Mouse (Mus musculus) brain, adult 2 months (tissue): ENCODE measurements around the gene Cep89.

Experiments used
- DNase-seq: peaks from one replicate; pipeline ENCODE4 v3.0.0; 2011; ENCODE audit warnings: low read depth, low spot score

Cep89 gene

DNA sequence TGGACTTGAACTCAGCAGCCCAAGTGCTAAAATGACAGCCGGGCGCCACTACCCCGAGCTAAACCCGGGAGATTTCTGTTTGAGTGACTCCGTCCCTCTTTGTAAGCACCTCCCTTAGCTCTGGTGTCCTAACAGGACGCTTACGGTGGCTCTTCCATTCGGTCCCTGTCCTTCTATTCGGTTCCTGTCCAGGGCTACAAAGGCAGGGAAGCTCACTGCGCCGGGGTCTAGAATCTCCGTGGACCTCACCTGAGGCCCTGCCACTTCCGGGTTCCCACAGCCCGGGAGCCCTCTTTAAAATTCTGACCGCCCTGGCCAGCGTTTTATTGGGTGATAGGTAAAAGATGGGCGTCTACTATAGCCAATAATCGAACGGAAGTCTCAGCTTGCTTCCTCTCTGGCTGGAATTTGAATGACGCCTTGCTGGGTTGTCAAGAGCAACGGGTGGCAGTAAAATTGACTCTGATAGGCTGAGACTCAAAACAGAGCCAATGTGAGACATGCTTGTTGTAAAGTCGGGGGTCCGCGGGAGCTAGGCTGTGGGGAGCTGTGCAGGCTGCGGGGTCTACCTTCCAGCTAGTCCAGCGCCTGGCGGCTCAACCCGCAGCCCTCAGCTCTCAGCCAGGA lies at the start of gene Cep89, which contains the start of gene Faap24:
Gene Cep89, plus strand, starts transcription at position 494 of the 627 bp plus-strand sequence.
Gene Faap24, minus strand, starts transcription at position 295 of the 627 bp plus-strand sequence.
- peak; percentile 99 for DNase-seq

DNA sequence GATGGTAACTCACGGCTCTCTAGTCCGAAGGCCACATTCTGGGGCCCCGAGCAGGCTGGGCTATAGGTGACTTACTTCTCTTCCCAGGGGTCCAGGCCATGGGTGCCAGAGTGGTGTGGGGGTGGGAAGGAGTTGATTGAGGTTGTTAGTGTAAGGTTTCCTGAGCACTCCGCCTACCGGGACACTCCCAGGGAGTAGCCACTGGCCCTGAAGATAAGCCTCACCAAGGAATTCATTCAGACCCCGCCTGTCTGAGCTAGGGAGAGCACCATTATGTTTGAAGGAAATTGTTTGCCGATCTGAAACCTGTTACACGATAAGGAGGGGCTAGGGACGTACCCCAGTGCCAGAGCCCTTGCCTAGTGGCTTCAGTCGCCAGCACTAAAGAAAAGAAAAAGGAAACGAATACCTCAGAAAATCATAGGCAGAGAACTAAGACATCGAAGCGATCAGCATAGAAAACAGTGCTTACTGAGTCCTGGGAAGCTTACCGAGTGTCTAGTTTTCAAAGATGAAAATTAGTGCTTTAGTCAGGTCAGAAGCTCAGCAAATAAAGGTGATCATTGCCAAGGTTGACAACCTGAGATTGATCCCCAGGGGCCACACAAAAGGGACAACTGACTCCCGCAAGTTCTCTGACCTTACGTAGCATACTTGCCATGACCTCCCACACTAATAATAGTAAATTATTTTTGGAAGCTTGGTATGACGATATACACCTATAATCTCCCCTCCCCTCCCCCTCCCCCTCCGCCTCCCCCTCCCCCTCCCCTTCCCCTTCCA lies 48.7 kb upstream of the Cep89 start:
- DNase-seq = no peak

DNA sequence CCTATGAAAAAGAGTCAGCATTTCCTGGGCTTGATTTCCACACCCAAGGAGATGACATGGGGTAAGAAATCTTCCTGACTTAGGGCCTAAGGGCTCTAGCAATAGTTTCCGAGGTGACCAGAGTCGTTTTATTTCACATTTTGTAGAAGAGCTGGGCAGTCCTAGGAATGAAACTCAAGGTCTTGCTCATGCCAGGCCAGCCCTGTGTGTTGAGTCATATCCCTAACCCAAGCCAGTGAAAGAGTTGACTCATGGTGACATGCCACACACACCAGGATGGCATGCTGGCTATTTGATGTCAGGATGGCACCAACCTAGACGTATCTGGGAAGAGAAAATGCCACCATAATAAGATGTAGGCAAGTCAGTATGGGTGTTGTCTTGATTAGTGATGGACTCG lies 47.8 kb upstream of the Cep89 start:
- DNase-seq = no peak

DNA sequence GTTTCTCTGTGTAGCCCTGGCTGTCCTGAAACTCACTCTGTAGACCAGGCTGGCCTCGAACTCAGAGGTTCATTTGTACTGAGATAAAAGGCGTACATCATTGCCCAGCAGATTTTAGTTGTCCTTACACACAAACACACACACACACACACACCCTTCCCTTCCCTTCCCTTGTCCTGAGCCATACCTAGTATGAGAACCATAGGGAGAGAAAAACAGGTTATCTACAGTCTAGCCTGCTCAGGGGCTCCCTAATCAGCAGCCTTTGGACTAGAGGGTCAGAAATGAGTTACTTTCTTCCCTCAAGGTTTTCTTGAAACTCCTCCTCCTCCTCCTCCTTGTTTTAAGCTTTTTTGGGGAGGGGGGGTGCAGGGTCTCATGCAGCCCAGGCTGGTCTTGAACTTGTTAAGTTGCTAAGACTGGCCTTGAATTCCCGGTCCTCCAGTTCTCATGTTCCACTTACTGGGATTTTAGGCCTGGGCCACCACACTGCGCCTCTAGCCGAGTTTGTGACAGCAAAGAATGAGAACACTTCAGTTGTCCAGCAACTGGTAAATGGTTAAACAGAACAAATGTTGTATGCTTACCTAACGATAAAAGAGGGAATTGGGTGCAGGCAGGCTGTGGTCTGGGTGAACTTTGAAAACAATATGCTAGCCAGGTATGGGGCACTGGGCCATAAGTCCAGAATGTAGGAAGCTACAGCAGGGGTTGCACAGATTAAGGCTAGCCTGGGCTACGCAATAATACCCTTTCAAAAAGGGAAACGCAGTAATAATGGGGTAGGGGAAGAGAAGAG lies 46.8 kb upstream of the Cep89 start:
- DNase-seq = no peak

DNA sequence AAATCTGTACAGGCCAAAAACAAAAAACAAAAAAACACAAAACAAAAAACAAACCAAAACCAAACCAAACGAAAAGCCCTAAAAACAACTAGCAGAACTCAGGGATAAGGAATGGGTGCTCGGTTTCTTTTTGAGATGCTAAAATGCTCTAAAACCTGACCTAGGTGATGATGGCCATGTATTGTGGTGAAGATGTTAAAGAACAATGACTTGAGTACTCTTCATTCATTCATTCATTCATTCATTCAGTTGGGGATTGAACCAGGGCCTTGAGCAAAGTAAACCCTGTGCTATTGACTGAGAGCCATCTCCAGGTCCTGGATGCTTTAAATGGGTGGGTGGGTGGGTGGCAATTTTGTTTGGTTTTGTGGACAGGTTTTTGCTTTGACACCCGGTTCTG lies 45.7 kb upstream of the Cep89 start:
- DNase-seq = no peak

DNA sequence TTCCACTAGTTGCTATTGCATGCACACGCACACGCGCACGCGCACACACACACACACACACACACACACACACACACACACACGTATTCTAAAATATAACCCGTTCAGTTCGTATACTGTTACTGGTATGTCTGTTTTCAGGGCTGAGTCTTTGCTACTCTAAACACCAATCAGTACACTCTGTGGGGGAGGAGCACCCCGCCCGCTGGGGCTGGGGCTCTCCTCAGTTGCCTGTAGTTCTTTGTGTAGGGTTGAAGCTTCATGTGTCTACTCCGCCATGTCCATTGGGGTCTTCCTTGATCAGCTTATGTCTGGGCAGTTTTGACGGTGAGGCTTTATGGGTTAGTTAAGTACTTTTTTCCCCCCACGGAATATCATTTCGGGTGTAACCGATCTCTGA lies 43.5 kb upstream of the Cep89 start:
- DNase-seq = no peak

DNA sequence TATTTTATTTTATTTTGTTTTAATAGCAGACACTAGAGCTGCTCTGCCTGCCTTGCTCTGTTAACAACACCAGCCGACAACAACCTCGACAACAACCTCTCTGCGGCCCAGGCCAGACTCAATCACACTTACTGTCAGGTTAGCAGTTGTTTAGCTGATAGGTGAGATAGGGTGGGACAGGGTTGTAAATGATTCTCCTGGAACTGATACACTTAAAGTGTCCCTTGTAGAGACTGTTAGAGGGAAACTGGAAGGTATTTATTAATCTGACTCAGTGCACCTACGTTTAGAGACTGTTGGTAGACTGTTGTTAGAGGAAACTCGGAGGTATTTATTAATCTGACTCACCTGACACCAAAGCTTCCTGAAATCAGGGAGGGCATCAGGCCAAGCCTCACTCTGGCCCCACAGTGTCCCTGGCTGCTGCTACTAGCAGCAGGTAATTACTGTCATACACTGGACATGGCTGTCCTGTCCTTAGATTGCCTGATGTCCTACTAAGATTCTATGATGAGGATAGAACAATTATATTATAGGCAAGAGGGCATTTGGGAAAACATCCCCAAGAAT lies 41.4 kb upstream of the Cep89 start:
- DNase-seq = no peak

DNA sequence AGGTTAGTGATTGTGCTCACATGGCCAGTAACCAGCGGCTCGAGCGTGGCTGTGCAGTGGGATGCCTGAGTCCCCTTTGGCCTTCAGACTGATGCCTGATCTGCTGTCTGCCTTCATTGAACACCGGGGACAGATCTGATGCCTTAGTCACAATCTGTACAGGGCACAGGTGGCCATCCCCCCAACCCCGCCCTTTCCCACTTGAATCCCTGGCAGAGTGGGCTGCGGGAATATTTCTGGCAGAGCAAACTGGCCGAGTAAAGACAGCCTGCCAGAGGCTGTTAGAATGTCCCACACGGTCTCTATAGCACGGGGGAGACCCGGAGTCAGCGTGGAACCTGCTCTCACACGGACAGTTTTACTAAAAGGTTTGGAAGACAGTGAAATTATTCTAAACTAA lies 39.2 kb upstream of the Cep89 start:
- peak; percentile 60 for DNase-seq

DNA sequence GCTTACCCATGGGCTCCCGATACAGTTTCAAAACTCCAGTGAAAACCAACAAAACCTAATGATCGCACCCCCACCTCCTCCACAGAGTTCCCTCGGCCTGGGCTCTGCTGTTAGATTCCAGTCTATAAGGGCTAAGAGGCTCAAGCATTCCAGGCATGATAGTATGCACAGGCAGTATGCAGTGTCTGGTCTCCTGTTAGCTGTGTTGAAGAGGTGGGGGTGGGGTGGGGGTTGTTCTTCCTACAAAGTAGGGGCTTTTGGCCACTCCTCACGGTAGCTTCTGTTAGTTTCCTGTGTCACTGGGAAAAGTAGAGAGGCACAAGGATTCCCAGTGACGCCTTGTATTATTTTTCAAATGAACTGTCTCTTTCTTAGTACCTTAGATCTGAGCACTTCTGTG lies 34.6 kb upstream of the Cep89 start:
- no peak for DNase-seq

DNA sequence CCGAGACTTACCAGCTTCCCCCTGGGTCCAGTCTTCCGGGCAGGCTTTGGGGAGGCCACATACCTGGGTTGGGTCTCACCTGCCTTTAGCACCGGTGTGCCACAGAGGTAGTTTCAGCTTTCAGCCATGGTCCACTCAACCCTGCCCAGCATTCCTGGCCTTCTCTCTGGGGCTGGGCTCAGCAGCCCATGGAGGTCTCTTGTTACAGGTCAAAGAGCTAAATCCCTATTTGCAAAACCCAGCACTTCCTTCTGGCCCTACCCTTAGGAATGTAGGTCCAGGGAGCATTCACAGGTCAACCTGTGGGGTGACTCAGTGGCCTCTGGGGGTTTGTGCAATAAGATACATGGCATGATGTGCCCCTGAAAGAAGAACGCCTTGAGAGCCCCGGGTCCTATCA lies 34.0 kb upstream of the Cep89 start:
- DNase-seq = no peak

DNA sequence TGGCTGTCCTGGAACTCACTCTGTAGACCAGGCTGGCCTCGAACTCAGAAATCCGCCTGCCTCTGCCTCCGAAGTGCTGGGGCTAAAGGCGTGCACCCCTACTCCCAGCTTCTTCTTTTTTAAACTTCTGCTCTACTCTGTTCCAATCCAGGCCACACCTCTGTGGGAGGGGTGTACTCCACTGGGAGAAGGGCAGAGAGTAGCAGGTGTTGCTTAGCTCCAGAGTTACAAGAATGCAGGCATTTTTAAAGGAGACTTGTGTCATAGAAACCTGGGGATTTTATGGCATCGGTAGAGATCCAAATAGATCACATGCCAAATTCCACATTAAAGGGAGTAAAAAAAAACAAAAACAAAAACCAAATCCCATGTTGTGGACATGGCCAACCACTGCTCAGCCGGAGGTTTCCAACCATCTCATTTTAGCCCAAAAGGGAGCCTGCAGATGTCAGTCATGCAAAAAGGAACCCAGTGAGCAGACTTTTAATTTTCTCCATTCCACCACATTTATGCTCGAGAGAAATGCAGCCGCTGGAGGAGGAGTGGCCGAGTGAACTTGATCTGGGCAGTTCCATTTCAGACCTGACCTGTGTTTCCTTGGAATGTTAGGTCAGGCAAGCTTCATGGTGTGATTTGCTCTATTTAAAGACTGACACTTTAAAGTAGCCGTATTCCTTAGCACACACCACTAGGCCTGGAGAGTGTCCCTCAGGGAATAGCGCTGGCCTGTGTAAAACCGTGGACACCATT lies 31.5 kb upstream of the Cep89 start:
- no peak for DNase-seq

DNA sequence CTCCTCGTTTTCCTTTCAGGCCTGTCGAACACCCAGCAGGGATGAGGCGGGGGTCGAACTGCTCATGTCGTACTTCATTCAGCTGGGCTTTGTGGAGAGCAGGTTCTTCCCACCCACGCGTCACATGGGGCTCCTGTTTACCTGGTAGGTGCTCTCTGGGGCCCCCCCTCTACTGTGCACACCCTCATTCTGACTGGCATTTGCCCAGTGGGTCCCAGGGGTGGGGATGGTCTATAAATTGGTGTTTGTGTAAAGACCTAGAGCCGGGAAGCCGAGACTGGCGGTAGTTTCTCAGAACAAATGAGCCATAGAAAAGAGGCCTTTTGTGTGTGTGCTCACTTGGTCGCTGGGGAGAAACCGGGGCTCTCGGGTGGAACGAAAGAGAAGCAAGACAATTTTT lies 25.7 kb upstream of the Cep89 start:
- DNase-seq = no peak

DNA sequence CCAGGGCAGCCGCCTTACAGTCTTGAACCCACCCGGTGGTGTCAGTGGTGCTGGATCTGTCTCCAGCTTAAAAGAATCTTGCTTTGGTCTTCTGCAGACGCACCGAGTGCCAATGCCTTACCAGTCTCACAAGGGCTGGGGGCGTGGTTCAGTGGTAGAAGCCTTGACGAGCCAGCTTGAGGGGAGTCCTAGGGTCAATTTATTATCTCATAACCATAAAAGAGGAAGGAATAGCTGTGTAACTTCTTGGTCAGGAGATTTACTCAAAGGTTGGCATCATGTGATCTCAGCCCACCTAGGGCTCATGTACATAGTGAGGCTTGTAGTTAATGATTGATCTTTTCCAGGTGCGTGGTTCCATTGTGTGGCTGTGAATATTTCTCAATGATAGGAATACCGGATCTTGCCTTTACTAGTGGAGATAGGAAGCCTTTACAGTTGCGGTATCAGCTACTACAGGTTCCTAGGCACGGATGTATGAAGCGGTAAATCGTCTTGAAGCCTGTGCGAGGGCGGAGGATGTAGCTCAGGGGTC lies 24.3 kb upstream of the Cep89 start:
- DNase-seq = no peak

DNA sequence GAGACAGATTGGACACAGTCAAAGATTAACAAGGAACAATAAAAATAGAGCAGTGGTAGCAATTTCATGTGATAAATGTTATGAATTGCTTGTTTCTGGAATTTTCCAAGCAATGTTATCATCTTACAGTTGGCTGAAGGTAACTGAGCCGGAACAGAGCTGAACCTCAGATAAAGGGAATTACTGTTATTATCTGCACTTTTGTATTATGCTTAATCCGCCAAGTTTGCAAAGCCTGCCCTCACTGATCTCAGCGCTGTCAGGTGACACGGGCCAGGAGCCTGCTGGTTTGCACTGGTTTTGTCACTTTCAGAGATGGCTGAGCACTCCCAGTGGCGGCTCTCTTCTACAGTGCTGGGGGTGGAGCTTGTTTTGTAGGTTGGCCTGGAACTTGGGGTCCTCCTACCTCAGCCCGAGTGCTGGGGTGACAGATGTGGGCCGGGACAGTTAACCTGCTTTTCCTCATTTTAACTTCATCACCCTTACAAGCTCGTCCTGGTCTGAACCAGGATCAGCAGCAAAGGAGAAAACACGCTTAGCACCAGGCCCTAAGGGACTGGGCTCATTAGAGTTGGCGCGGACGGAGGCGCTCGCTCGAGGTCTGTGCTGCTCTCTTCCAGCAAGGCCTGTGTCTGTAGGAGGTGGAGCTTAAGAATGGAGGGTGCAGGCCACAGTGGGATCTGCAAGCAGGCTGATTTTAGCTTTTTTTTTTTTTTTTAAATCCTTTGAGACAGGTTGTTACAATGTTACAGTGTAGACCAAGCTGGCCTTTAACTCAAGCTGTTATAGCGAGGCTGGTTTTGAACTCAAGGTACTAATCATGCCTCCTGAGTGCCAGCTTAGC lies 23.5 kb upstream of the Cep89 start:
- no peak for DNase-seq

DNA sequence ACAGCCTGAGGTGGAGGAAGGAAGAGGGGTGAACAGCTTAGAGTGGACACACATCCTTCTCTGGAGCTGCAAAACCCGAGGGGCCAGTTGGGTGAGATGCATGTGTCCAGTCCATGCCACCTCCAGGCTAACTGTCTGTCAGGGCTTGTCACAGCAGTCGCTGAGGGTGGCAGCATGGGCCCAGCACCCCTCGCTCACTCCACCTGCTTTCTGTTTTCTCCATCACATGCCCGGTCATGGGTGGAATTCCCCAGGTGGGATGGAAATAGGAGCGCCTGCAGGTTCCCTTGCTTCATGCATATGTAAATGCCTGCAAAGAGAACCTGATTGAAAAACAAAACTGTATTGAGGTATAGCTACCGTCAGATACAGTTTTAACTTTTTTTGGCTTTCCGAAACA lies 22.6 kb upstream of the Cep89 start:
- no peak for DNase-seq

DNA sequence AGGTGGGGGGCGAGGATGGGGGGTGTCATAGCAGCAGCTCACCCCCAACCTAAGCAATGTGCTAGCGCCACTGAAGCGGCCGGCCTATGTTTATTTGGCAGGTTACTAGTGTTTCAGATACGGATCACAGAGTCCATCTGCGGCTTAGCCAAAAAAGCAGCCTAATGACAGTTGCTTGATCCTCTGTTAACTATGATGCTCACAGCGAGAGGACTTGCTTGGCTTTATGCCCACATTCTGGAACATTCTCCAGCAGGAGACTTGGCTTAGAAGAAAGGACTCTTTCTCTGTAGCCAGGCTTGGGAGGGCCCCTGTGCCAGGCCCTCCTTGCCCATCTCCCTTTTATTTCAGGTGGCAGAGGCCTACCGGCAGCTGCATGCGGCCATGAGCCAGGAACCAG lies 20.2 kb upstream of the Cep89 start:
- peak; percentile 87 for DNase-seq

DNA sequence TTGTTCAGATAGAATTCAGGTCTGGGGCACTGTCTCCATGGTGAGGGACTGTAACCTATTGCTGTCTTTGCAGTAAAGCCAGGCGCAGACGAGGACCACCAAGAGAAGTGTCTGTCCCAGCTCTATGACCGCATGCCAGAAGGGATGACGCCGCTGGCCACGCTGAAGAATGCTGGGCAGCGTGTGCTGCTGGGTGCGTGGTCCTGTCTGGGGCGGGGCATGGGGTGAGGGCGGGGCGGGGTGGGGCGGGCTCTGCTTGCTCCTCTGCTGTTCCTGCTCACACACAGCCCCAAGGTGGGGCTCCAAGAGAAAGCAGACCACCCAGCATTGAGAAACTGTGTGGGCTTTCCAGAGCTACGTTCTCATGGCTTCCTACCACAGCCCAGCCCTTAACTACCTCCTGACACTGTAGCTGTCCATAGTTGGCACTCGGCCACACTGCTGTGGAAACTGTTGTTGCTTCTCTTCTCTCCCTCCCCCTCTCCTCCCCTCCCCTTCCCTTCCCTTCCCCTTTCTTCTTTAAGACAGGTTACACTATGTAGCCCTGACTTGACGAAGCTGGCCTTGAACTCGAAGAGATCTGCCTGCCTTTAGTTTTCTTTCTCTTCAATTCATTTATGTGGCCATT lies 17.2 kb upstream of the Cep89 start:
- DNase-seq = no peak

DNA sequence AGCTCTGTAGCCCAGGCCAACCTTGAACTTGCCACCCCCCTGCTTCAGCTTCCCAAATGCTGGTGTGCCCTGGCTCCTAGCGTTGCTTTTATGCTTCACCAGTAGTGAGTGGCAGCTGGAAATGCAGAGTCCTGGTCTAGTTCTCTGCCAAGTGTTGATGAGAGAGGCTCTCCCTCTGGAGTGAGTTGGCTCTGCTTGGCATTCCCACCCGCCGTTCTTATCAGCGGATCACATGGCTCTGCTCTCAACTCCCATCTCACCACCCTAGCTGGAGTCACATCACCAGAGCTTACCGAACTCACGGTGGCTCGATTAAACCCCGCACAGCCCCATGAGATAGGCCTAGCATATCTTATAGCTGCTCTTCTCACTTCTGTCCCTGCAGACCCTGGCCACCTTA lies 16.5 kb upstream of the Cep89 start:
- DNase-seq = no peak

DNA sequence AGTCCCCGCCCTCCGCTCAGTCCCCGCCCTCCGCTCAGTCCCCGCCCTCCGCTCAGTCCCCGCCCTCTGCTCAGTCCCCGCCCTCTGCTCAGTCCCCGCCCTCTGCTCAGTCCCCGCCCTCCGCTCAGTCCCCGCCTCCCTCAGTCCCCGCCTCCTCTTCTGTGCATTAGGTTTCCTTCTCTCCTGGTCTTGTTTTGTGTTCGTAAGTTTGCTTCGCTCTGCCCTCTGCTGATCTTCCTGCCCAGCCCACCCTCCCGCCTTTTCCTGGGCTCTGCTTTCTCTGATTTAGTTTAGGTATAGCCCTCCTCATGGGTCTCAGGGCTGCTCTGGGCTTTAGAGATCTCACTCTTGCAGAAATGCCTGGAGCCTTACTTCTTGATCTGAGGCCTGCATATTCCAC lies 15.0 kb upstream of the Cep89 start:
- DNase-seq = no peak
